27 mouse cellular contexts compared by ENCODE assay signal in the genomic region with DNA sequence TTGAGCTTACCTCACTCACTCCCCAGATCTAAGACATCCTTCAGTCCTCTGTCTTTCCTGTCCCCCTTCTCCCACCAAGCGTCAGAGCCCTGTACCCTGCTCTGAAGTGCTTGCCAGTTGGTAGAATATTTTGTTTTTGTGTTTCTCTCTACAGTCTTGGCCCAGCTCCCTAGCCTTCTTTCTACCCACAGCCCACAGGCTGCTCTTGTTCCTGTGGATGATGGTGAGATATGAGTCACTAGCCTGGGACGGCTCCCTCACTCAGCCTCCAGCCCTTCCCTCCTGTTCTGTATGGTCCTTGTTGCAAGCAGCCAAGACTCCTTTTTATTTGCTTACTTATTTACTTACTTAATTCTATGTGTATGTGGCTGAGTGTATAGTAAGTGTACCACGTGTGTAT. TPM values are rescaled to one million over a fixed set of nuclear protein-coding genes. Genes with fewer than 3 reads are reported as not detected.
A peak's percentile ranks its signal among the peaks of the same experiment; 100 is the strongest.
DNase-seq lines count a peak whose midpoint lies in the region; ATAC-seq and TF ChIP-seq lines count a peak whose summit lies in the region.
"Had no signal": no experiment of that assay in that cellular context is flagged by ENCODE, and none has a peak within 500 bp of the region (broad histone marks: within the 10 kb centered on the region; RNA-seq: fewer than 3 reads in every experiment).

No protein-coding gene starts in this region.

- H3K4me2 ChIP-seq in forebrain, embryonic 12.5 days = no peak overlapping the region
- H3K4me2 ChIP-seq: embryonic facial prominence, embryonic 15.5 days; heart, embryonic 15.5 days; limb, embryonic 13.5 days had no signal

- TF ChIP-seq CTCF in left cerebral cortex, adult 2 months (IDR thresholded peaks at IDR 0.05) = no peak

- no peak overlapping the region for H3K9ac ChIP-seq in forebrain, embryonic 12.5 days
- H3K9ac ChIP-seq: embryonic facial prominence, embryonic 15.5 days; heart, embryonic 15.5 days; limb, embryonic 13.5 days; liver, embryonic 14.5 days had no signal

- H3K4me3 ChIP-seq in left cerebral cortex, adult 2 months = no peak overlapping the region
- H3K4me3 ChIP-seq in forebrain, embryonic 12.5 days (replicated peaks) = no peak overlapping the region
- H3K4me3 ChIP-seq: embryonic facial prominence, embryonic 15.5 days; heart, adult 2 months; heart, embryonic 15.5 days; limb, embryonic 13.5 days; midbrain, embryonic 10.5 days had no signal

- intact Hi-C loops in left cerebral cortex, adult 2 months (cut with DNase I) = no loop called here
- intact Hi-C loops in left cerebral cortex, postnatal 10 days (cut with DNase I) = no loop called here

- no peaks in the 10 kb centered on the region for H3K27me3 ChIP-seq in forebrain, embryonic 12.5 days
- H3K27me3 ChIP-seq: embryonic facial prominence, embryonic 15.5 days; heart, embryonic 15.5 days; limb, embryonic 13.5 days; Patski had no signal

- no peak for ATAC-seq in forebrain, embryonic 12.5 days (ENCODE audit: low FRiP score)
- ATAC-seq: Patski had no signal

- peak overlapping the region; percentile 19; the same call in 1 of the 2 replicates for H3K27ac ChIP-seq in left cerebral cortex, adult 2 months
- H3K27ac ChIP-seq in forebrain, embryonic 12.5 days = no peak overlapping the region
- H3K27ac ChIP-seq: embryonic facial prominence, embryonic 15.5 days; heart, adult 2 months; heart, embryonic 15.5 days; limb, embryonic 13.5 days; liver, embryonic 14.5 days; macrophage; midbrain, embryonic 10.5 days had no signal

- H3K36me3 ChIP-seq in forebrain, embryonic 12.5 days (replicated peaks) = no peaks in the 10 kb centered on the region
- H3K36me3 ChIP-seq: embryonic facial prominence, embryonic 15.5 days; heart, embryonic 15.5 days; midbrain, embryonic 10.5 days had no signal

- WGBS in forebrain, embryonic 12.5 days = 88% methylated on average over 3 of the region's 3 CpGs

- no peaks in the 10 kb centered on the region for H3K4me1 ChIP-seq in forebrain, embryonic 12.5 days
- H3K4me1 ChIP-seq: embryonic facial prominence, embryonic 15.5 days; limb, embryonic 13.5 days; midbrain, embryonic 10.5 days had no signal

- no peaks in the 10 kb centered on the region for H3K9me3 ChIP-seq in forebrain, embryonic 12.5 days
- H3K9me3 ChIP-seq: embryonic facial prominence, embryonic 15.5 days; heart, embryonic 15.5 days; limb, embryonic 13.5 days; midbrain, embryonic 10.5 days had no signal

- DNase-seq in left cerebral cortex, adult 2 months (ENCODE audit: extremely low spot score in 1 of 2, low spot score in 2 of 2) = peak in 1 of 2 experiments; percentile 21
- no peak for DNase-seq in left cerebral cortex, postnatal 10 days (ENCODE audit: extremely low spot score in 1 of 2, low spot score in 2 of 2)
- DNase-seq in NIH3T3 (ENCODE audit: low read depth) = peak; percentile 47
- peak; percentile 59 to 62 for DNase-seq in layer of hippocampus, adult 8-10 months (ENCODE audit: low spot score in 2 of 2)
- peak; percentile 38 to 39 for DNase-seq in right cerebral cortex, postnatal 36 days (ENCODE audit: low spot score in 2 of 2)
- no peak for DNase-seq in adrenal gland, adult 18-20 months (ENCODE audit: low spot score in 2 of 2)
- DNase-seq: adrenal gland, postnatal 10 days; cerebellum, adult 11 months; cerebellum, postnatal 25 days; gastrocnemius, postnatal 25 days; heart, adult 2 months; kidney, adult 18-20 months; kidney, postnatal 10 days had no signal

RNA-seq across cellular contexts. Expression of a gene that starts 16.1 kb away (rescaled TPM):
- under 1 TPM in 1 of 2 experiments, not detected in 1; 0.18 TPM for total RNA-seq in left cerebral cortex, adult 2 months (2021)
- under 1 TPM in 1 of 2 experiments, not detected in 1; 0.10 TPM for total RNA-seq in left cerebral cortex, postnatal 10 days (2021)
- not detected for total RNA-seq in layer of hippocampus, adult 8-10 months (2022)
- under 1 TPM in 1 of 2 experiments, not detected in 1; 0.17 TPM for total RNA-seq in adrenal gland, adult 18-20 months (2021)
- 0.17 and 0.18 TPM in 2 replicates for polyA plus RNA-seq in forebrain, embryonic 12.5 days (2016; fragmentation: Nextera tagmentation; extraction: Ambion mirVana)
- total RNA-seq: gastrocnemius, postnatal 25 days; heart, adult 2 months; layer of hippocampus, postnatal 14 days had no signal
- polyA plus RNA-seq: forebrain, embryonic 11.5 days; heart, embryonic 15.5 days; lung, embryonic 16.5 days; macrophage; midbrain, embryonic 10.5 days; Patski had no signal

RNA-seq across cellular contexts. Expression of a gene that starts 56.6 kb away (rescaled TPM):
- under 1 TPM; 0.61 to 0.68 TPM for total RNA-seq in left cerebral cortex, adult 2 months (2021)
- under 1 TPM; 0.21 to 0.73 TPM for total RNA-seq in left cerebral cortex, postnatal 10 days (2021)
- total RNA-seq in layer of hippocampus, adult 8-10 months (2022) = under 1 TPM; 0.27 to 0.60 (median 0.41) TPM
- total RNA-seq in adrenal gland, adult 18-20 months (2021) = not detected
- 0.31 TPM in 2 replicates for polyA plus RNA-seq in forebrain, embryonic 12.5 days (2016; fragmentation: Nextera tagmentation; extraction: Ambion mirVana)
- total RNA-seq: gastrocnemius, postnatal 25 days; heart, adult 2 months; neutrophil, adult 5-6 weeks had no signal
- polyA plus RNA-seq: heart, embryonic 15.5 days; limb, embryonic 13.5 days; macrophage; Patski; stomach, embryonic 16.5 days; urinary bladder, adult 2 months had no signal

Comparison
In these comparisons a context has a peak if more than half of its experiments do, and no peak if none do; other contexts are left out.
1. DNase-seq: peak in NIH3T3 (single experiment), layer of hippocampus, adult 8-10 months (2 of 2) and right cerebral cortex, postnatal 36 days (2 of 2); none in left cerebral cortex, postnatal 10 days (0 of 2) and adrenal gland, adult 18-20 months (0 of 2).